Mouse (Mus musculus) ES-Bruce4 (cell line): ENCODE data around the gene Paqr6.

Source experiments
- CTCF ChIP-seq: IDR thresholded peaks from one replicate; pipeline ENCODE4 v1.8.1; 2011; ENCODE audit warnings: low read depth, low read length
- EP300 ChIP-seq: IDR thresholded peaks from 2 replicates; pipeline ENCODE4 v1.6.1; 2011; ENCODE audit warnings: low read depth, low read length; ENCODE audit not compliant: insufficient read depth

- TF ChIP-seq CTCF: peak; percentile 18
- TF ChIP-seq EP300: no peak
These were observed 9.8 kb upstream of the Paqr6 start for GRCm38 (mm10) chr3:88354396-88355165.
